Mouse (Mus musculus): Measurements from ENCODE around the gene Ear6.

Gene Ear6

DNA sequence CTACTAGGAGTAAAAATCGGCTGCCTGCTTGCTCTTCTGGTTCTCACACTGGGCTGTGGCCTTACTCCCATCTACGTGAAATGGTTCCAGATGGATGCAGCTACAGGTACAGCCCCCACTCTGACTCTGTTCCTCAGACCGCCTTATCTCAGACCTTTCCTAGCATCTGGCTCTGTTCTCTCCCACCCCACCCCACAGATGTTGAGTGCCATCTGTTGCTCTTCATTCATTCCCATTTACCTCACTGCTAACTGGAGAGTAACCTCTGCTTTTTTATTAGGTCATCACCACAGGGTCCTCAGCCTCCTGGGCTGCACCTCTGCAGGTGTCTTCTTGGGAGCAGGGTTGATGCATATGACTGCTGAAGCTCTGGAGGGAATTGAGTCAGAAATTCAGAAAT, 40.3 kb downstream of the Ear6 start:
- DNase-seq (ENCODE audit: low read depth): no peak

DNA sequence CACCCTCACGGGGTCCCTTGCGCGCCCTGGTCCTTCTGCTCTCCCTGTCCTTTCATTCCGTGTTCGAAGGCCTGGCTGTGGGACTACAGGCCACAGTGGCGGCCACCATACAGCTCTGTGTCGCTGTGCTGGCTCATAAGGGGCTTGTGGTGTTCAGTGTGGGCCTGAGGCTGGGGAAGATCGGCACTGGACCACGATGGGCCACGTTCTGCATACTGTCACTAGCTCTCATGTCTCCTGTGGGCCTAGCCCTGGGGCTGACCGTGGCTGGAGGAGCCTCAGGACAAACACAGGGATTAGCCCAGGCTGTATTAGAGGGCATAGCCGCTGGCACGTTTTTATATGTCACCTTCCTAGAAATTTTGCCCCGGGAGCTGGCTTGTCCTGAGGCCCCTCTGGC, 41.6 kb downstream of the Ear6 start:
- no peak for DNase-seq (ENCODE audit: low read depth)

DNA sequence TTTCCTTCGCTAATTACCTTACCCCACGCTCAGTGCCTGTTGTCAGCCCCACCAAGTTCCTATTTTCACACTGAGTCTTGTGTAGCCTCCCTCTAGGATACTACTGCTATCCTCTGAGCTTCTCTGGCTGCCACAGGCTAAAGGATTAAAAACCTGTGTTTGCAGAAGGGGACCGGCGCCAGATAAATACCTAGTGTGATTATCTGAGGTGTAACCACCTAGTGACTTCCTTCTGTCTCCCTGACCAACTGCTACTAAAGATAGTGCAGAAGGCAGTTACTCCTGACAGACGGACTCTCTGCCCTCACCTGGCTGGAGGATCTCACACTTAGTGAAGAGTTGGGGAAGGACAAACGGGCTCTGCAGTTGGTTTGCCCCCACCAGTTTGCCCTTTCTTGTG, 42.5 kb downstream of the Ear6 start:
- DNase-seq (ENCODE audit: low read depth): no peak

DNA sequence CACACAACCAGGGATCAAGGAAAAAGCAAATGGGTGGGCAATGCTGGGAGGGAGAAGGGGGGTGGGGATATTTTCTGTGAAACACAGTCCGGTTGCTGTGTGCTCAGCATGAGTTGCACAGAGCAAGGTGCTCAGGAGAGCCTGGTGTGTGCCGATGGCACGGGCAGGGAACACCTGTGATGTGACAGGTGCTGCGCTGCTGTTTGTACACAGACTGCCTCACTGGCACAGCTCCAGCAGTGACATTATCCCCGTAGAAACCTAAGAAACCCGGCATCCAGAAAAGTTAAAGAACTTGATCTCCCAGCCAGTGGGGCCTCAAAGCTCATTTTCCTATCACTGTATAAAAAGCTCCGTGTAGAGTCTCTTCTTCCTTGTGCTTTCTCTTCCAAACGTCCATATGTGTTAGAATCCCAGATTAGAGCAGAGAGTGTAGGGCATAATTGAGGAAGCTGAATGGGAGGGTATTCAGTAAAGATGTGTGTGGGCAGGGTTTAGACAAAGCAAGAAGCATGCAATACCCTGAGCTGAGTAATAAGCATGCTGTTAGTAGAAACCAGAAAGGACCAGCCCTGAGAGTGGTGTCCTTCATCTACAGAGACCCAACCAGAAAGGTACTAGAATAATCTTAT, 43.2 kb downstream of the Ear6 start:
- DNase-seq (ENCODE audit: low read depth): no peak

DNA sequence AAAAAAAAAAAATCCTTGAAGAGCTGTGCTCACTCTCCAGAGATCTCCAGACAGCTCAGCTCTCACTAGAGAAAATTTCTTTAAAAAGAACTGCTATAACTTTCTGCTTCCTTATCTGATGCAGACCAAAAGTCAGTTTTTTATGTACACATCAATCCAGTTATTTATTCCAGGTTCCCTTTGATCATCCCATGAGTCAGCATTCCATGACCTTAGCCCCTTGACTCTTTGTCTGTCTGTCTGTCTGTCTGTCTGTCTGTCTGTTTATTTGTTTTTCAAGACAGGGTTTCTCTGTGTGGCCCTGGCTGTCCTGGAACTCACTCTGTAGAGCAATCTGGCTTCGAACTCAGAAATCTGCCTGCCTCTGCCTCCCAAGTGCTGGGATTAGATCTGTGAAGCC, 45.9 kb downstream of the Ear6 start:
- no peak for DNase-seq (ENCODE audit: low read depth)

DNA sequence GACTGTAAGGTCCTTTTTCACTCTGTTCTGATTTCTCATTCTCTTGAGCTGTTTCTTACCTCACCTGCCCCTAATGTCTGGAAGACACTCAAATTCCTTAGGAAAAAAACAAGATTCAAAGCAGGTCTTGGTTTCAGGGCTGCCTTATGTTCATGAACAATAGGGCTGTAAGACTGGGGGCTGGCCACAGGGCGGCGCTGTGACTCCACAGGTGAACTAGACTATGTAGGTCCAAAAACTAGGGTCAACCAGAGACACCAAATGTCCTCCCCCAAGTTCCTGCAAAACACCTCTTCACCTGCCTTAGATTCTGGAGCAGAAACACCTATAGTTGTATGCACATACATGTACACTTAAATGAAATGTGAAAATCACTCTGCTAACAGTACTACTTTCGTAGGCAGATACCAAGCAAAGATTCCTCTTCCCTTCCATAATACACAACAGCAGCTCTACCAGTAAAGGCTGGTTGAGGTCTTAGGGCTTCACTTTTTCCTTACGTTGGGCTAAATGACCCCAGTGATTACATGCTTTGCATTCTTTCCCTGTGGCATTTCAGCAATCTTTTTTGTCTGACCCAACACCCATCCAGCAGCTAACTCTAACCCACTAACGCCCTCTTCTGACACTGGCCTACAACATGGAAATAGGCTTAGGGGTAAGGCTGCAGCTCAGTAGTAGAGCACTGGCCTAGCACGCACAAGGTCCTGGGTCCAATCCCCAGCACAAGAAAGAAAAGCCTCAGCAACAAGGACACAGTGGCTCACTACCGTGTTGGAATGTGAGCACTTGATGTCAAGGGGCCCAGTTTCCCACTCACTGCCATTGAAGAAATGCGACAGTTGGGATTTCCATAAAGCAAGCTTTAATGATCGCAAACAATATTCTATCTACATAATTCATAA, 49.6 kb downstream of the Ear6 start:
- DNase-seq (ENCODE audit: low read depth): peak; percentile 33

DNA sequence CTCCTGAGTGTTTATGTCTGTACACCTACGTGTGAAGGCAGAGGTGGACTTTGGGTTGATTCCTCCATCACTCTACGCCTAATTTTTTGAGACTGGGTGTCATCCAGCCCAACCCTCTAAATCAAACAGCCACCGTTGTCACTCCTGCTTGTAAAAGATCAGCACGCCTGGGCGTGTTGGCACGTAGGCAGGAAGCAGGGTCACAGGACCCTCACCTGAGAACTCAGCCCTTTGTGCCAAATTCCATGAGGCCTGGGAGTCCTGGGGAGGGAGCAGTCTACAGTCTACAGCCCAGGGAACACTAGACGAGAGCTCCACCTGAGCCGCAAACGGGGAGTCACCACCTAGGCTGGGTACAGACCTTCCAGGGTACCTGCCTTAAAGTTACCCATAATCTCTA, 50.3 kb downstream of the Ear6 start:
- DNase-seq (ENCODE audit: low read depth): no peak
